Mouse (Mus musculus) liver, adult 2 months (tissue): ENCODE data around the gene Tmem169. TPM values are rescaled to one million over a fixed set of nuclear protein-coding genes. Genes with fewer than 3 reads are reported as not detected.

Experiments used
- DNase-seq: peaks from one replicate; pipeline ENCODE4 v3.0.0-alpha.2; 2011; ENCODE audit warnings: low read depth, low spot score; ENCODE audit errors: extremely low read depth
- H3K27ac ChIP-seq: fragments of 200-500 bp; replicated peaks from 2 replicates; pipeline ENCODE4 v1.5.1; 2012; ENCODE audit warnings: low read depth, mild to moderate bottlenecking, control low read depth, inconsistent platforms, low read length; ENCODE audit not compliant: insufficient read depth
- H3K27me3 ChIP-seq: fragments of 200-500 bp; 2 replicates; pipeline ENCODE4 v1.6.1; 2012; ENCODE audit warnings: mild to moderate bottlenecking, moderate library complexity, low read length, inconsistent platforms; ENCODE audit not compliant: control insufficient read depth, insufficient read depth
- H3K36me3 ChIP-seq: fragments of 200-500 bp; 2 replicates; pipeline ENCODE4 v1.6.1; 2012; ENCODE audit warnings: low read length, inconsistent platforms; ENCODE audit not compliant: control insufficient read depth, insufficient read depth
- H3K4me1 ChIP-seq: fragments of 200-500 bp; 2 replicates; pipeline ENCODE4 v1.6.1; 2011; ENCODE audit warnings: low read length; ENCODE audit not compliant: control insufficient read depth, insufficient read depth
- H3K4me3 ChIP-seq: fragments of 200-500 bp; 2 replicates; pipeline ENCODE4 v1.5.1; 2011; ENCODE audit warnings: low read depth, mild to moderate bottlenecking, control low read depth, low read length, moderate library complexity; ENCODE audit not compliant: insufficient read depth
- H3K79me2 ChIP-seq: fragments of 200-500 bp; 2 replicates; pipeline ENCODE4 v1.6.1; 2012; ENCODE audit warnings: inconsistent platforms, mild to moderate bottlenecking, low read length, moderate library complexity; ENCODE audit not compliant: control insufficient read depth, insufficient read depth
- H3K9ac ChIP-seq: fragments of 200-500 bp; 2 replicates; pipeline ENCODE4 v1.6.1; 2012; ENCODE audit warnings: low read depth, mild to moderate bottlenecking, control low read depth, inconsistent platforms, low read length
- CTCF ChIP-seq: fragments of 200-500 bp; IDR thresholded peaks from 2 replicates; pipeline ENCODE4 v1.5.1; 2011; ENCODE audit warnings: low read depth, low read length, control low read depth
- POLR2A ChIP-seq: fragments of 200-500 bp; IDR thresholded peaks from 2 replicates; pipeline ENCODE4 v1.6.1; 2011; ENCODE audit warnings: low read length, control low read depth; ENCODE audit not compliant: insufficient read depth; ENCODE audit errors: extremely low read depth
- whole genome bisulfite sequencing: fragments of 180-500 bp; shearing (Covaris S2); methylation state at CpG from one replicate; pipeline ENCODE4 v1.1.7; 2018; 5-methylcytosine and 5-hydroxymethylcytosine counted together
- polyA plus RNA-seq: library from polyadenylated mRNA; depleted of rRNA; stranded (reverse); fragments of >200 nt; gene quantifications from 2 replicates; pipeline ENCODE4 v1.2.3, GENCODE M21; 2012
- total RNA-seq: library from RNA; depleted of rRNA; stranded (reverse); fragments of >200 nt; gene quantifications from 2 replicates; pipeline ENCODE4 v1.2.3, GENCODE M21; 2014

The Tmem169 gene
- total and polyA plus RNA-seq, 2 experiments, result 0.16 to 0.18 TPM

GRCm38 (mm10) chr1:72313399-72314039, 29.4 kb downstream of the Tmem169 start:
- H3K36me3 ChIP-seq, result peaks cover 14% of the 10 kb centered on the region; the same call in 1 of the 2 replicates
- DNase-seq, result no peak
- H3K9ac ChIP-seq, result no peak overlapping the region
- peak; percentile 40 for TF ChIP-seq CTCF
- no peak for TF ChIP-seq POLR2A
- no peaks in the 10 kb centered on the region for H3K79me2 ChIP-seq
- H3K27me3 ChIP-seq, result no peaks in the 10 kb centered on the region
- H3K27ac ChIP-seq, result no peak overlapping the region
- WGBS, result 75% methylated on average over 5 of the region's 5 CpGs
- H3K4me1 ChIP-seq, result no peaks in the 10 kb centered on the region
- H3K4me3 ChIP-seq, result no peak overlapping the region

- Histone ChIP-seq H3K36me3 (peaks cover 27% of the 10 kb centered on the region), H3K4me3 (no peak overlapping the region), H3K9ac (no peak overlapping the region), H3K27ac (no peak overlapping the region), H3K79me2 (no peaks in the 10 kb centered on the region), H3K27me3 (no peaks in the 10 kb centered on the region), H3K4me1 (no peaks in the 10 kb centered on the region)
- 91% methylated on average over 4 of the region's 4 CpGs for WGBS
- no peak for DNase-seq
- TF ChIP-seq CTCF (no peak), POLR2A (no peak)
These were observed 31.3 kb downstream of the Tmem169 start for GRCm38 (mm10) chr1:72315447-72315846.

GRCm38 (mm10) chr1:72316409-72316808, 32.2 kb downstream of the Tmem169 start:
- Histone ChIP-seq H3K4me3 (no peak overlapping the region), H3K27me3 (no peaks in the 10 kb centered on the region), H3K4me1 (no peaks in the 10 kb centered on the region), H3K27ac (no peak overlapping the region), H3K9ac (no peak overlapping the region), H3K79me2 (no peaks in the 10 kb centered on the region), H3K36me3 (peaks cover 34% of the 10 kb centered on the region)
- no peak for DNase-seq
- no peak for TF ChIP-seq CTCF
- 94% methylated on average over 8 of the region's 8 CpGs for WGBS

GRCm38 (mm10) chr1:72316901-72317300, 32.7 kb downstream of the Tmem169 start:
- Histone ChIP-seq H3K27ac (no peak overlapping the region), H3K4me3 (no peak overlapping the region), H3K9ac (no peak overlapping the region), H3K36me3 (peaks cover 34% of the 10 kb centered on the region), H3K4me1 (no peaks in the 10 kb centered on the region), H3K27me3 (no peaks in the 10 kb centered on the region), H3K79me2 (no peaks in the 10 kb centered on the region)
- DNase-seq, result no peak
- TF ChIP-seq POLR2A (no peak), CTCF (no peak)
- 78% methylated on average over 7 of the region's 7 CpGs for WGBS

- Histone ChIP-seq H3K27me3 (no peaks in the 10 kb centered on the region), H3K9ac (no peak overlapping the region), H3K4me3 (no peak overlapping the region), H3K79me2 (no peaks in the 10 kb centered on the region), H3K36me3 (peaks cover 40% of the 10 kb centered on the region), H3K27ac (no peak overlapping the region), H3K4me1 (no peaks in the 10 kb centered on the region)
- 77% methylated on average over 5 of the region's 5 CpGs for WGBS
- TF ChIP-seq POLR2A (no peak), CTCF (no peak)
- no peak for DNase-seq
These were observed 36.6 kb downstream of the Tmem169 start for GRCm38 (mm10) chr1:72320759-72321158.

GRCm38 (mm10) chr1:72323248-72323647, 39.1 kb downstream of the Tmem169 start:
- TF ChIP-seq CTCF (no peak), POLR2A (no peak)
- DNase-seq, result no peak
- H3K36me3 ChIP-seq, result peaks cover 37% of the 10 kb centered on the region
- 95% methylated on average over 4 of the region's 4 CpGs for WGBS
- H3K9ac ChIP-seq, result no peak overlapping the region
- no peaks in the 10 kb centered on the region for H3K79me2 ChIP-seq
- H3K4me3 ChIP-seq, result no peak overlapping the region
- no peaks in the 10 kb centered on the region for H3K27me3 ChIP-seq
- H3K4me1 ChIP-seq, result no peaks in the 10 kb centered on the region
- no peak overlapping the region for H3K27ac ChIP-seq
